Mouse (Mus musculus): Measurements from ENCODE around the gene Ropn1l.

The Ropn1l gene

DNA sequence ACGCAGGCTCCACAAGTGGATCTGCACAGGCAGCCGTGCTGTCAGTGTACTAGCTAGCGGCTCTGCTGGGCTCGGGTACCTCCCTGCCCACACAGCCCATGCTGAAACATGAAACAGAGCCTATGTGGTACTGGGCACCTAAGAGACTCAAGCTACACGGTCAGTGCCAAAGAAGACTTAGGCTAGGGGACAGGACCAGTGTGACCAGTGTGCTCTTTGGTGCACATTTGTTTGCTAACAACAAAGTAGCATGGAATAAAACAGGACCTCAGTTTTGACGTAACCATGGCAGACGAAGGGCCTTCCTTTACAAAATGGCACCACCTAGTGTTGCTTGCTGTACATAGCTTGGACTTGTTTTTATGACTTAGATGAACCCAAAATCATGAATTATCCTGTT, 6.4 kb downstream of the Ropn1l start:
- DNase-seq (ENCODE audit: low spot score) = peak; percentile 28

DNA sequence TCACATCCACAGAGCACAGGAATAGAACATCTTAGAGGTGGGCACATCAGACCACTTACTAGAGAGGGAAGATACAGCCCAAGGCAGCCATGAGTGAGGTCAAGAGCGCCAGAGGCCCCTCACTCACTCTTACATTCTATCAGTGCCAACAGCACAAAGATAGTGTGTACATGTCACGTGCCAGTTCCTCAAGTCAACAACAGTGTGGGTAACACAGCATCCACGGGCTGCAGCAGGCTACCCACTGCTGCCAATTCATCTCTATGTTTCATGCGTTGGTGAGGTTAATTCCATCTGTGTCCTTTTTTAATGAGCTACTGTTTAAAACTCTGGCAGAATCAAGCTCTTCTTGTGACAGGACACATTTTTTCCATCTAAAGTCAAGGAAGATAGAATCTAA, 10.8 kb downstream of the Ropn1l start:
- DNase-seq (ENCODE audit: low spot score) = no peak

DNA sequence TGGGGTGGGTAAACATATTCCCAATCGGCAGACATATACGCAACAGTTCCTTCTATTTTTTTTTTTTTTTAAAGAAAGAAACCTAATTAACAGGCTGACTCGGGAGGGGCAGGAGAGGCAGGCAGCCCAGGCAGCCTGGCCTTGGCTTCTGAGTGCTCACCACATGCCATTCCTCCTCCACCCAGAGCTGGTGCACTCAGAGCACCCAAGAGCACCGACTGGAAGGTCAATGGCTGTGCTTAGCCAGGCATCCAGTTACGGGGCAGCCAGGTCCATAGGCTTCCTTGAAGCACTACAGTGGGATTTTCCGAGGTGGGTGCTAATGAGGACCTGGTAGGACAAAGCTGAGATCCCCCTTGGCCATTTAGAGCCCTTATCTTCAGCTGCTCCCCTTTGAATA, 11.5 kb downstream of the Ropn1l start:
- no peak for DNase-seq (ENCODE audit: low spot score)

DNA sequence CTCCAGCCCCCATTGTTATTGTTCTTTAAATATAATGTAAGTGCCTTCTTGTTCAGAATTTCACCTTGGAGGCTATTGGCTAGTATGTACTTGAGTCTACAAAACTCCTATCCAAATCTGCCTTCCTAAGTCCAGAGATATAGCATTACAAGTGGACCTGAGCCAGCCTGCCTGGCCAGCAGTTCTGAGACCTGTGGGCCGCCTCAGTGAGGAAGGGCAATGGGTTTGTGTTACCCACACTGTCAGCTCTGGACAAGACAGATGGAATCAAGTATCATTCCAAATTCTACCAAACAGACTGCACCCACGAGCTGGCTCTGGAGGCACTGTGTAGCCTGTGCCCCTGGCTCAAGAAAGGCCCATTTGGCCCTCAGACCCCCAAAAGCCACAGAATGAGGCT, 16.7 kb downstream of the Ropn1l start:
- DNase-seq (ENCODE audit: low spot score) = no peak

DNA sequence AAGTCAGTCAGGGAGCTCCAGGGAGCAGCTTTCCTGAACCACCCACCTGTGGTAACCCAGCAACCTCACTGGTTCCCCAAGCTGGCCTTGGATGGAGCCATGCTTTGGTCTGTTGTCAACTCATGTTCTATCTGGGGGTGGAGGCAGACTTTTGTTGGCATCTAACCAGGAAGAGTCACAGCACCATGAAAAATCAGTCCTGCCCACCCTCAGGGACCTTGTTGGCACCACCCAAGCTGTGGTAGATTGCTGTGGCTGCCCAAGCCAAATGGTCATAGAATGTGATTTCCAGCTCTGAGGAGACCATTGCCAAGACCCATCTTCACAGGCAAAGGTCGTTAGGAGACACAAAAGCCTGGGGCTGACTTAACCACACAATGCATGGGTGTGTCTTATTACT, 17.5 kb downstream of the Ropn1l start:
- DNase-seq (ENCODE audit: low spot score) = no peak

DNA sequence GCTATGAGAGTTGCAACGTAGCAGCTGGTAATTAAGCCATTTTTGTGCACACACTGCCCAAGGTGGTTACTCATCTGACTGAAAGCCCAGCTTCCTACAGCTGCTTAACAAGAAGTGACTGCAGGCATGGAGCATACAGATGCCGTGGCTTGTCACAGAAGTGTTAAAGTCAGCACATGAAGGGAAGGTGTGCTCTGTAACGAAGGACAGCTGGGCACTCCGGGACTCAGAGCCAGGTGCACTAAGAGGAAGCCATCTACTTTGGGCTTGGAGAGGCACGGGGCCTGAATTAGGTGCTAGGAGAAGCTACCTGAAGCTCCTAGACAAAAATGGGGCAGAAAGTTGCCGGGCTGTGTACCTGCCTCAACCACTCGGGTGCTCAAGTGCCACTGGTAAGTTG, 19.8 kb downstream of the Ropn1l start:
- no peak for DNase-seq (ENCODE audit: low spot score)

DNA sequence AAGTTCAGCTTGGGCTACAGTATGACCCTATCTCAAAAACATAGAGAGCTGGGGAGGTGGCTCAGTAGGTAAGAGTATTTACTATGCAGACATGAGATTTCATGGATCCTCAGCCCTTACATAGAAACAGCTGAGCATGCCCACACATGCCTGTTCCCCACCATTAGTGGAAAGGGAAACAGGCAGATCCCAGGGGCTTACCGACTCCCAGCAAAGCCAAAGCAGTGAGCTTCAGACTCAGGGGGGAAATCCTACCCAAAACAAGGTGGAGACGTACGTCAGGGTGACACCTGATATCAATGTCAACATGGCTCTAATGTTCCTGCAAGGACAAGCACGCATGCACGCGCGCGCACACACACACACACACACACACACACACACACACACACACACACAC, 21.7 kb downstream of the Ropn1l start:
- DNase-seq (ENCODE audit: low spot score) = no peak

DNA sequence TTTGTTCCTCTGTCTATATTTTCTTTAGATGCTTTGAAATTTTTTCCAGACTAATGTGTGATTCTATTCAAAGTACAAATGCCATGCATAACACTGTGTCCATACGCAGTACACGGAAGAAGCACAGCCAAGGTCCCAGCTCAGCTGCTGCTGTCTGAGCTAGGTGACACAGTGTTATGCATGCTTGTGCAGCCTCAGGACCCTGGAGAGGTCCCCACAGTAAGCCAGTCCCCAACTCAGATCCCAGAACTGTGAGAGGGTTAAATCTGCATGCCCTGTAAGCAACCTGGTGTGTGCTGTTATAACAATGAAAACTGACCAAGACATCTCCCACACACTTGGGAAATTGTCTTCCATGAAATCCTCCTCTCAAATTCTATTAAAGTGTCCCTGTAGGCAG, 23.5 kb downstream of the Ropn1l start:
- DNase-seq (ENCODE audit: low spot score) = no peak

DNA sequence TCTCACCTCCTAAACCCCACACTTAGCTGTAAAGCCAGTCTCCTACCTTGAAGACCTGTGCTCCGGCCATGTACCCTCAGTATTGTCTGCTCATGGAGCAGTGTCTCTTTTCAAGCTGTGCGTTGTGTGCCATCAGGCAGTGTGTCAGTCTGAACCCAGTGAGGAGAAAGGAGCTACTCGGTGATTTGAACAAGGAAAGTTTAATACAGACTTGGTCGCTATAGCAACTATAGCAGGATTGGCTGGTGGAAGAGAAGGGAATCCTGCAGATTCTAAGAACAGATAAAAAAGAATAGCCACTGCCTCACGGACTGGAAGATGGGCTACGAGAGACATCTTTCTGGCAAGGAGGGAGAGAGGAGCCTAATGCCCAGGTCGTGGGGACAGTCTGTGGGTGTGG, 24.1 kb downstream of the Ropn1l start:
- DNase-seq (ENCODE audit: low spot score) = no peak

DNA sequence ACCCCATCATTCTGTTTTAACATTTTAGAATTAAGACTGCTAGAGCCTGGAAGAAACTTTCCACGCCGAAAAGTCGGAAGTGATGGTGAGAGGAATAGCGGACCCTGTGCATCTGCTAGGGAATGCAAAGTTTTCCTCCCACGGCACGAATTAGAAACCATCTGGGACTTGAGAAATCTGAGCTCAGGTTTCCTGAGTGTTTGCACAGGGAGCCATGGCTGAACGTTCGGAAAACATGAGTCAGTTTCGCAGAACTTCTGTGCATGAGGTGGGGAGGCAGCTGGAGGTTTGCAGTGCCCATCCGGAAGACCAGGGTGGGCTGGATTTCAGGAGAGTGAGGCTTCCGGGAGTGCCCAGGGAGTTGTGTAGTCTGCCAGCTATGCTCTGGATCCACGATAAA, 25.0 kb downstream of the Ropn1l start:
- no peak for DNase-seq (ENCODE audit: low spot score)

DNA sequence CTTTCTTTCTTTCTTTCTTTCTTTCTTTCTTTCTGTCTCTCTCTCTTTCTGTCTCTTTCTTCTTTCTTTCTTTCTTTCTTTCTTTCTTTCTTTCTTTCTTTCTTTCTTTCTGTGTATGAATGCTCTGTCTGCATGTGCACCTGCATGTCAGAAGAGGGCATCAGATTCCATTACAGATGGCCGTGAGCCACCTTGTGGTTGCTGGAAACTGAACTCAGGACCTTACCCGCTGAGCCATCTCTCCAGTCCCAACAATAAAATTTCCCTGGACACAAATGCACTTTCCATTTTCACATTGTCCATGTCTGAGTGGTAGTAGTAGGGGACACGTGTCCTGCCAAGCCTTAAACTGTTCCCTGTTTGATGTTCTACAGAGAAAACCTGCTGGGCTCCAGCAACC, 26.1 kb downstream of the Ropn1l start:
- no peak for DNase-seq (ENCODE audit: low spot score)

DNA sequence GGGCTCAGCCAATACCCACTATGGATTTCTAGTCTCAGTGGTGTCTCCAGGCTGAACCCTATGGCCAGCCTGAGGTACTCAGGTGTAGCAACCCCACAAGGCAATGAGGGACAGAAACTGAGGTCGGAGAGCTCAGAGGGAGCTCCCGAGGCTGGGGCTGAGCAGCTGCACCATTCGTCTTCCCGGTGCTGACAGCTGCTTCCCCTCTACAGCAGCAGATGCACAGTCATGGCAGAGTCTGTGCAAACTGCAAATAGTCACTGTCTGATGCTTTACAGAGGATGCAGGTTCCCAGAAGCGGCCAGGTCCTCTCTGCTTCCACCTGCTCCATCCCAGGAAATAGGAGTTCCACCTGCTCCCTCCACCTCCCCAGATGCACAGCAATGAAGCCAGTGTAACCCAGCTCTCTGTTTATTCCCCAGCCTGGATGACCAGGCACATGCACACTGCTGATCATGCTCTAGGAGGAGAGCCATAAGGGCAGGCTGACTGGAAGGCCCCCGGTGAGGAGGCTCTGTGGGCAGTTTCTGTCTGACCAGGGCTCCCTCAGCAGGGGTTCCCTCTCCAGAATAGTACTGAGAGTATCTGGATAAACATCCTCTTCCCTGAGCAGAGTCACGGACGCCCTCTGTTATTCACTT, 27.4 kb downstream of the Ropn1l start:
- DNase-seq (ENCODE audit: low spot score) = no peak

DNA sequence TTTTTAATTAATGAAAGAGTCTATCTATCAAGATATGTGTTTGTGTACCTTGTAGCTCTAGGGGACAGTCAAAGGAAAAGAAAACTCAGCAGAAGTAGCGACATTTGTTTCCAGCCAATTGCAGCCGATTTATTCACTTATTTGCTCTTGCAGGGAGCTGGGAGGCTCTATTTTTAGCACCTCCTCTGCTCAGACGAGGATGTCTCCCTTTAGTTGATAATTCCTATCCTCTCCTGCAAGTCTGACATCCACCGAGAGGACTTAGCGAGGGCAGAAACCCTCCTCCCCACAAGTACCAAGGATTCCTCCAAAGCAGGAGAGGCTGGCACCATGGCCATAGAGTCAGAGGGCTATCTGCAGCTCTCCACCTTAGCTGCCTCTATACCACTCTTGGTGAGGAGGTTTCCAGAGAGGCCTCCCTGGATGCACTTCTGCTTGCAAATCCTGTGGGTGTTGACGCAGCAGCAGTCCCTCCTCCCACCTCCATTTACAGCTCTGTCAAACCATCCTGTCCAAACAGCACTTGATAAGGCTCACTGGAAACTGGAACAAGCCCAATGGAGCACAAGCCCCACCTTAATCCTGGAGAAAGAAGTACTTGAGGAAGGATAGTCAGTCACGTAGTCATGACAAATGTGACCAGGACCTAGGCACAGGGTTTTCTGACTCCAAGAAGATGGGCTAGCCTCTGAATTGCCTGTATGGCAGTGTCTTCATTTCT, 30.7 kb downstream of the Ropn1l start:
- DNase-seq (ENCODE audit: low spot score) = no peak

DNA sequence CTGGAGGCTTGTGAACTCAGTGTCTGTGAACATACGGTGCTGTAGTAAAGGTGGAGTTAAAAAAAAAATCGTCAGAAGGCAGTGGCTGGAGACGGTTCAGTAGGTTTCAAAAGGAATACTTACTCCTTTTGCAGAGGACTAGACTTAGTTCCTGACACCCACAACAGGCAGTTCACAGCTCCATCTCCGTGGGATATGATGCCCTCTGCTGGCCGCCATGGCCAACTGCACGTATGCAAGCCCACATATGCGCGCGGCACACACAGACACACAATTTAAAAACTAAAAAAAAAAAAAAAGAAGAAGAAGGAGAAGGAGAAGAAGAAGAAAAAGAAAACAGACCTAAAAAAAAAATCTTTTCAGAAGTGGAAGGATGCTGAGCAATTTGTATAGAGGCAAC, 34.5 kb downstream of the Ropn1l start:
- DNase-seq (ENCODE audit: low spot score) = peak; percentile 12

DNA sequence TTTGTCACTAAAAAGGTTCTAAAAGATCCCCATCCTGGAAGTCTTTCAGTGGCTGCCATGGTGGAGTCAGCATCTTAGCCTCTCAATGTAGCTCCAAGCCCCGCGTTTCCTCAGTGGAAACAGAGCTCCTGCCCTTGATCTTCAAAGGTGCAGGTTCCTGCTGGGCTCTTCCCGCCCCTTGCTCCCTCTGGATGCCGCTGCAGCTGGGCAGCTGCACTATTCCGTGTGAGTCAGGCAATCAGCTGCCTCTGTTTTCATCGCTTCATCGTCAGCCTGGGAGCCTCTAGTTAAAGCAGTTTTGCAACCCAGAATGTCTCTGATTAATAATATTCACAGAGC, 34.9 kb downstream of the Ropn1l start:
- no peak for DNase-seq (ENCODE audit: low spot score)

DNA sequence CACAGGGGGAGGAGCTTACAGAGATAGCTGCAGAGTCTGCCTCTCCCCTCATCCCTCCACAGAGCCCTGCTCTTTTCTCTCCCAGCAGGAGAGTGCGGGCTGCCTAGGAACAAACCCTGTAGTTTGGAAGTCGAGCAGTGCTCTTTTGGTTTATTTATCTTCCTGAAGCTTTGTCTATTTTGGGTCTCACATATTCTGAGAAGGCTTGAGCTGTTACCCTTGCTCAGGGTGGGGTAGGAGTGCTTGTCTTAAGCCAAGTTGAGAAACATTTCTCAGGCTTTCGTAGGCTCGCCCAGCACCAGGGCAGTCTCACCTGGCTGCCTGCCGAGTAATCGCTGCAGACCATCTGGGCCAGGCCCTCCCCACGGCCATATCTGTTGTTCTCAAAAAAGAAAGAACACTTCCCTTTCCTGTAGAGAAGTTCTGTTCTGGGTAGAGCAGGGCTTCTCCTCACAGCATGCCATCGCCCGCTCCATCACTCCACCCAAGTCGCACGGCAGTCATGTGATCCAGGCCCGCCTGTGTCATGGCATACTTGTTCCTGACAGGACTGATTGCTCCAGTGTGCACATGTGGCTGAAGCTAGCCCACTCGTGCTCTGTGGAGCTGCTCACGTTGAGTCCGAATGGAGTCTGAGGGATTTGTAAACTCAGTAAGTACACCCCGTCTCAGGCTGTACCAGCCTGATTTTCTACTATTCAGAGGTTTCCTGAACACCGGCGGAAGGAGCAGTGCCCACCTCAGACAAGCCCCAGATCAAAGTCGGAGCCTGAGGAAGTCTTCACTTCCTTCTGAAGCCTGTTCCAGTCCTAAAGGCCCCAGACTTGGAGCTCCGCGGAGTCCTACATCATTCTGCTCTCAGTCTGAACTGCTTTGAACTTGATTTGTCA, 35.5 kb downstream of the Ropn1l start:
- DNase-seq (ENCODE audit: low spot score) = peak; percentile 59

DNA sequence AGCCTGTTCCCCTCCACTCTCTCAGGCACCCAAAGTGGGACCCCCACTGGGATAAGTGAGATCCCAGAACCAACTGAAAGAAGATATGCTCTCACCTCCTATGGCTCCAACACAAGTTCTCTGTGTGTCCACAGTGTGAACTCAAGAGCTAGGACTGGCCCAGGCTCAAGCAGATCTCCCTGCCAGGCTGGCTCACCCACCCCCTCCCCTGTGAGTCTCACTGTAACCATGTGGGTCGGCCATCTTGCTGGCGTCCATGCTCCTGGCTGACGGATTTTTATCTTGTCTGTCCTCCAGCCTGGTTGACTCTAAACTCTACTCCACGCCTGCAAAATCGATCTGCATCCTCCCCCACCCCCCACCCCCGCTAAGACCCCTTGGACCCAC, 36.1 kb downstream of the Ropn1l start:
- no peak for DNase-seq (ENCODE audit: low spot score)

DNA sequence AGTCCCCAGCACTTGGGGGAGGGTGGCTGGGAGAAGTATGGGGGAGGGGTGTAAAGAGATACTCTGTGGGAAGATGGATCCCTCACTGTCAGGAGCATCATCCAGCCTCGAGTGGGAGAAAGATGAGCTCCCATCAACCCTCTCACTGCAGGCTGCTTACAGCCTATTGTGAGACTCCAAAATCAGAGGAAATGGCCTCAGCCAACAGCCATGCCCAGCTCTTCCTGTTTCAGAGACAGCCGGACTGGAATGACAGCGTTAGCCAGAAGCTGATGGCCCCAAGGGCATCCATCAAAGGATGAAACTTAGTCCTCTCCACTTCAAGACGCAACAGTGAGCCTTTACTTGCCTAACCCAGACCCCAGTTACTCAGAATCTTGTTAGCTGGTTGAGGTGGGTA, 38.4 kb downstream of the Ropn1l start:
- DNase-seq (ENCODE audit: low spot score) = no peak

DNA sequence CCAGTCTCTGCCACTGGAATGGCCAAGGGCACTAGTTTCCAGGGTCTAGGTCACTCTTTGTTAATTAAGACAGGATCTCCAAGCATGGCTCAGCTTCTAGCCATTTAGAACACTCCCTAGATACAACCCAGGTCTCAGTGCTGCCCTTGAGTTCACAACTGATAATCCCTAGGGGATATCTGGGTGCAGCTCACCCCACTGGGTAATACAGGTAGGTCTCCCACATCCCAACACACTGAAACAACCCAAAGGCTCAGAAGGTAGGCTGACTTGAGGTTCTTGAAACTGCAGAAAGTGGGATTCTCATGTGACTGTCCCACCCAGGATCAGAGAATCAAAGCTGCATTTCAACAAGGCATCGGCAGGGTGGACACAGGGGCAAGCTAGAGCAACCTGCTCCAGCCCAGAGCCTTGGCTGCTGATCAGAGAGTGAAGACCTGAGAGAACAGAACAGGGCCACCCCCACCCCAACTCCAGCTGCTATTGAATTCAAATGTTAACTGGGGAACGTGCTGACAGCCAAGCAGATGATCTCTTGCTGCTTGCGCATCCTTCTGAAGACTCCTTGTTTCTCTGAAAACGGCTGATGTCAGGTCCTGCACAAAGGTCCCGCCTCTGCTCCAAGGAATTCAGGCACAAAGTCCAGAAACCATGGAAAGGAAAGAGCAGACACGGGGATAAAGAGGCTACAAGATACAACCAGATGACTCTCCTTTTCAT, 39.2 kb downstream of the Ropn1l start:
- no peak for DNase-seq (ENCODE audit: low spot score)

DNA sequence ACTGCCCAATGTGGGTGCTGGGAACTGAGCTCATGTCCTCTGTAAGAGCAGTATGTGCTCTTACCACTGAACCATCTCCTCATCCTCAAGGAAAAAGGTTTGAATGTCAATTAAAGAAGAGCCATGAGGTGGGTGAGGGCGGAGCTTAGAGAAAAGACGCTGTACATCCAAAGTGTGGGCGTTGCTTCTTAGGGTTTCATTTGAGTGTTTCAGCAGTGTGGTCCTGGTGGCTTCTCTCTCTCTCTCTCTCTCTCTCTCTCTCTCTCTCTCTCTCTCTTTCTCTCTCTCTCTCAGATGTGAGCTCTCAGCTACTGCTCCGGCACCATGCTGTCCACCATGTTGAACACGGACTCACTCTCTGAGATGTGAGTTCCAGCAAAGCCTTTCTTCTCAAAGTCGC, 39.9 kb downstream of the Ropn1l start:
- no peak for DNase-seq (ENCODE audit: low spot score)

DNA sequence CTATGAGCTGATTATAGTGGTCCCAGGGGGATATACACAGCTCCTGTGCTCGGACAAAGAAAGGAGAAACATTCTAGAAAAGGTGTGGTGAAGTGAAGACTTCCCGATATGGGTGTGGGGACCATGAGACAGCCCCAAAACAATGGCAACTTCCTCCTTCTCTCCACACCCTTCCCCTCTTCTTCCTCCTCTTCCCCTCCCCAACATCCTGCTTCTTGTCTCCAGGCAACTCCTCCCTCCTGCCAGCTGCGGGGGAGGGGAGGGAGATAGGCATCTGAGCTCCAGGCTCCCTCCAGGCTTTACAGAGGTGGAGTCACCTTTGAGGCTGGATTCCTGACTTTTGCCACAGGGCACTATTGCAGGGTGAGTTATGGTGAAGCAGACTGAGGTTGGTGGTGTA, 40.6 kb downstream of the Ropn1l start:
- peak; percentile 11 for DNase-seq (ENCODE audit: low spot score)

DNA sequence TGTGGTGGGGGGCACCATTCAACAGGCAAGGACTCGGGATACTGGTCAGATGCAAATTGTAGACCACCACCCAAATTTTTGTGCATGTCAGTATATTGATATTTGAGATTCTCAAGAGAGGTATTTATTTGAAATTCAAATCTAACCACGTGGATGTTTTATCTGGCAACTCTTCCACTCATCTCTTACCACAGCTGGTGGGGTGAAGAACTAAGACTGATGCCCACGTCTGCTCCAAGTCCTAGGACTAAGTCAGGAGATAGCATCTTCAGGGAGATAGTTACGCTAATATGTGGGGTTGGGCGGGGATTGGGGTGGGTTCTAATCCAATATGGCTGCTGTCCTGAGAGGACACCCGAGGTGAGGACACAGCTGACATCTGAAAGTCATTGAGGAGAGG, 41.1 kb downstream of the Ropn1l start:
- DNase-seq (ENCODE audit: low spot score) = no peak

DNA sequence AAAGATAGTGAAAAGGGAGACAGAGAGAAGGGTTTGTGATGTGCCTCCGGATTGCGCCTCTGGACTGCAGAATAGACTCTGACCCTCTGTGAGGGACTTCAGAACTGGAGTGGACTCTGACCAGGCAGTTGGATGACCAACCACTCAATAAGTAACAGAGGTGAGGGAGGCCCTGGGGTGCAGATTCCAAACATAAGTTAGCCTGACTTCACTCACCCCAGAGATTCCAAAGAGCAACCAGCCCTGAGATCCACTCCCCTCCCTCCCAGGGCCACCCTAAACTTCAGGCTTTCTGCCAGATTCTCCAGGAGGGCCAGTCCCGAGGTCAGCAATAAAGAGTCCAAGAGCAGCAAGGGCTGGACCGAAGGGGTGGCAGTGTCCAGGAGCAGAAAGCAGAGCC, 46.0 kb downstream of the Ropn1l start:
- DNase-seq (ENCODE audit: low spot score) = no peak
